ENCODE assay signal across 20 mouse cellular contexts in the genomic region with DNA sequence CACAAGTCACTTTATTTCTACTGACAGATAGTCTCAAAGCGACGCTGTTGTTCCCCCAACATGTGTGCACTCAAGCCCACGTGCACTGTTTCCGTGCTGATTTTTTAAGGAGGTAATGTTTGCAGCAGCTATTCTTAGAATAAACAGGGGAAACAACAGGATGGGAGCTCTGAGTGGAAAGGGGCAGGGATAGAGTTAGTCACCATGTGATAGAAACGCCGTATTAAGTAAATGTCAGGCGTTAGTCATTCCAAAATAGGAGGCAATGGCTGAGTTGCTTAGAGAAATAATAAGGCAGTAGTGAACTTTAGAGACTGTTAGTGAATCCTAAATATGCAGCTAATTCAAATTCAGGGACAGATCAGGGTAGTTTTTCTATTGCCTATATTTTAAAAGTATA.
DNase-seq lines count a peak whose midpoint lies in the region; ATAC-seq and TF ChIP-seq lines count a peak whose summit lies in the region.
"Had no signal": no experiment of that assay in that cellular context is flagged by ENCODE, and none has a peak within 500 bp of the region (broad histone marks: within the 10 kb centered on the region; RNA-seq: fewer than 3 reads in every experiment).

No protein-coding gene starts in this region.

- ATAC-seq in heart, embryonic 16.5 days (replicated peaks; ENCODE audit: extremely low read depth, insufficient read depth, low FRiP score): no peak
- ATAC-seq in monocyte, adult 5-6 weeks (replicated peaks; ENCODE audit: insufficient number of reproducible peaks, low FRiP score, low TSS enrichment, poor library complexity, severe bottlenecking): no peak
- ATAC-seq: forebrain, embryonic 16.5 days; hindbrain, embryonic 16.5 days; intestine, embryonic 16.5 days; liver, embryonic 12.5 days had no signal

- 32% methylated on average over 7 of the region's 7 CpGs for WGBS in heart, embryonic 16.5 days
- 38% methylated on average over 7 of the region's 7 CpGs for WGBS in lung, adult 2 months
- 21% methylated on average over 7 of the region's 7 CpGs for WGBS in olfactory bulb, adult 2 months

- TF ChIP-seq POLR2A in lung, adult 2 months (IDR thresholded peaks at IDR 0.05; ENCODE audit: borderline replicate concordance, extremely low read depth, low read depth, low read length): no peak
- no peak for TF ChIP-seq POLR2A in olfactory bulb, adult 2 months (IDR thresholded peaks at IDR 0.05; ENCODE audit: insufficient read depth, low read depth, low read length)

- H3K9ac ChIP-seq in heart, embryonic 16.5 days (ENCODE audit: low read length): no peak overlapping the region
- H3K9ac ChIP-seq: embryonic facial prominence, embryonic 15.5 days; limb, embryonic 12.5 days; liver, embryonic 12.5 days; lung, embryonic 15.5 days; neural tube, embryonic 13.5 days had no signal

- no peak overlapping the region for H3K4me3 ChIP-seq in heart, embryonic 16.5 days (ENCODE audit: low read length)
- no peak overlapping the region for H3K4me3 ChIP-seq in lung, adult 2 months (replicated peaks; ENCODE audit: extremely low read depth, low read depth, low read length)
- H3K4me3 ChIP-seq in olfactory bulb, adult 2 months (ENCODE audit: insufficient read depth, low read depth, low read length): no peak overlapping the region
- H3K4me3 ChIP-seq: embryonic facial prominence, embryonic 15.5 days; limb, embryonic 12.5 days; liver, embryonic 12.5 days; lung, embryonic 15.5 days; neural tube, embryonic 13.5 days had no signal

- no peaks in the 10 kb centered on the region for H3K27me3 ChIP-seq in heart, embryonic 16.5 days (ENCODE audit: control insufficient read depth, insufficient read depth, low read length)
- H3K27me3 ChIP-seq: embryonic facial prominence, embryonic 15.5 days; limb, embryonic 12.5 days; liver, embryonic 12.5 days; lung, embryonic 15.5 days; neural tube, embryonic 13.5 days had no signal

- H3K36me3 ChIP-seq in heart, embryonic 16.5 days (ENCODE audit: control insufficient read depth, insufficient read depth): no peaks in the 10 kb centered on the region
- H3K36me3 ChIP-seq: embryonic facial prominence, embryonic 15.5 days; limb, embryonic 12.5 days; liver, embryonic 12.5 days; lung, embryonic 15.5 days; neural tube, embryonic 13.5 days had no signal

- H3K4me1 ChIP-seq in heart, embryonic 16.5 days (ENCODE audit: control insufficient read depth, insufficient read depth, low read length): no peaks in the 10 kb centered on the region
- H3K4me1 ChIP-seq in lung, adult 2 months (ENCODE audit: control insufficient read depth, insufficient read depth, low read length): no peaks in the 10 kb centered on the region
- no peaks in the 10 kb centered on the region for H3K4me1 ChIP-seq in olfactory bulb, adult 2 months (ENCODE audit: control insufficient read depth, insufficient read depth, low read length)
- H3K4me1 ChIP-seq: liver, embryonic 12.5 days had no signal

- H3K4me2 ChIP-seq in heart, embryonic 16.5 days (ENCODE audit: low read depth, low read length): peak overlapping the region; percentile 8; the same call in 1 of the 2 replicates
- H3K4me2 ChIP-seq: embryonic facial prominence, embryonic 15.5 days; limb, embryonic 12.5 days; liver, embryonic 12.5 days; lung, embryonic 15.5 days; neural tube, embryonic 13.5 days had no signal

- no peaks in the 10 kb centered on the region for H3K9me3 ChIP-seq in heart, embryonic 16.5 days (replicated peaks; ENCODE audit: control insufficient read depth, low read length)
- H3K9me3 ChIP-seq: embryonic facial prominence, embryonic 15.5 days; limb, embryonic 12.5 days; liver, embryonic 12.5 days; lung, embryonic 15.5 days; neural tube, embryonic 13.5 days had no signal

- no peak overlapping the region for H3K27ac ChIP-seq in heart, embryonic 16.5 days (ENCODE audit: low read length)
- peak overlapping the region; percentile 10; the same call in 1 of the 2 replicates for H3K27ac ChIP-seq in olfactory bulb, adult 2 months (ENCODE audit: insufficient read depth, low read depth, low read length)
- H3K27ac ChIP-seq: embryonic facial prominence, embryonic 15.5 days; limb, embryonic 12.5 days; liver, embryonic 12.5 days; lung, embryonic 15.5 days; neural tube, embryonic 13.5 days; stomach, postnatal 0 days had no signal

- DNase-seq in heart, adult 18-20 months: no peak
- DNase-seq in lung, postnatal 10 days: peak; percentile 13
- DNase-seq in lung, adult 2 months: no peak
- DNase-seq in lung, postnatal 25 days (ENCODE audit: low spot score): peak; percentile 9
- DNase-seq: adrenal gland, postnatal 25 days; cerebellum, adult 18-20 months; cerebellum, postnatal 36 days; gastrocnemius, postnatal 25 days had no signal

- no peak for TF ChIP-seq CTCF in lung, adult 2 months (IDR thresholded peaks at IDR 0.05; ENCODE audit: insufficient read depth, low read length)
- no peak for TF ChIP-seq CTCF in olfactory bulb, adult 2 months (IDR thresholded peaks at IDR 0.05; ENCODE audit: insufficient read depth, low read depth, low read length)

Comparison
In these comparisons a context has a peak if more than half of its experiments do, and no peak if none do; other contexts are left out.
1. DNase-seq: peak in lung, postnatal 10 days (single experiment) and lung, postnatal 25 days (single experiment); none in heart, adult 18-20 months (0 of 2) and lung, adult 2 months (single experiment).